In the genomic region with DNA sequence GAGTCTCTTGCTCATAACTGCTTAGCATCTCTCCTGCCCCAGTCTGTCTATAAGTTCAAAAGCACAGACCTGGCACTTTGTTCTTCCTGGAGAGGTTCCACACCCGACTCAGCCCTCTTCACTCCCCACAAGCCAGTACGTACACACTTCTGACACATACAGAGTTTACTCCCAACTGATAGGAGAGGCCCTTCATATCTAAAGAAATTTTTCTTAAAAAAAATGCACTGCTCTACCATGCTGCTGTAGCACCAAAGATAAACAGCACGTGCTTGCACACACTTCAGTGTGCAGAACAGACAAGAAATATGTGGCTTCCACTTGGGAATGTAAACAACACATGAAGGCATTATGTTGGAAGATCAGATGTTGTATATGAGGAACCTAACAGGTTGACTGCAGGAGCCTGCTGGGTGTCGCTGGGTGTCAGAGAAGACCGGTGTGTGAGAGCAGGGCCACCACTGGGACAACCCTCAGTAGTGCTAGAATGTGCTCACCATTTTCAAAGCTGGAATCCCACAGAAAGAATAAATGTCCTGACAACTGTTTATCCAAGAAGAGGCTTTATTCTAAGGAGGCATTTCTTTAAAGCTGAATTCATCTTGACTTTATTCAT, we compare ENCODE assay signal across 15 mouse cellular contexts. TPM values are rescaled to one million over a fixed set of nuclear protein-coding genes. Genes with fewer than 3 reads are reported as not detected.
DNase-seq lines count a peak whose midpoint lies in the region; ATAC-seq and TF ChIP-seq lines count a peak whose summit lies in the region.
"Had no signal": no experiment of that assay in that cellular context is flagged by ENCODE, and none has a peak within 500 bp of the region (broad histone marks: within the 10 kb centered on the region; RNA-seq: fewer than 3 reads in every experiment).

No protein-coding gene starts in this region.

- no peak overlapping the region for H3K4me3 ChIP-seq in lung, embryonic 14.5 days (ENCODE audit: low read depth, low read length)
- peak overlapping the region; percentile 38 for H3K4me3 ChIP-seq in erythroblast, embryonic 14.5 days (replicated peaks)
- H3K4me3 ChIP-seq in liver, embryonic 16.5 days (ENCODE audit: low read depth, low read length), result 0 out of 2 replicates have a peak overlapping the region, but pooled peaks have one; percentile 12
- H3K4me3 ChIP-seq: midbrain, embryonic 10.5 days had no signal

- H3K9ac ChIP-seq in lung, embryonic 14.5 days, result no peak overlapping the region
- H3K9ac ChIP-seq in liver, embryonic 16.5 days (ENCODE audit: low read depth, low read length), result 0 out of 2 replicates have a peak overlapping the region, but pooled peaks have one; percentile 36
- H3K9ac ChIP-seq: hindbrain, embryonic 14.5 days had no signal

- peak; percentile 78 for ATAC-seq in lung, embryonic 14.5 days (ENCODE audit: insufficient read depth)
- ATAC-seq in CD4-positive, CD25-positive, alpha-beta regulatory T cell, adult 4 months, result peak; percentile 17
- peak; percentile 95 for ATAC-seq in liver, embryonic 16.5 days (ENCODE audit: low read depth)

- no peak overlapping the region for H3K27ac ChIP-seq in lung, embryonic 14.5 days (ENCODE audit: low read depth)
- H3K27ac ChIP-seq in liver, embryonic 16.5 days (ENCODE audit: low read length), result peak overlapping the region; percentile 89
- H3K27ac ChIP-seq: hindbrain, embryonic 14.5 days; midbrain, embryonic 10.5 days had no signal

- H3K4me1 ChIP-seq in lung, embryonic 14.5 days (ENCODE audit: insufficient read depth), result 0 out of 2 replicates have a peak, but pooled peaks cover 5% of the 10 kb centered on the region
- peaks cover 81% of the 10 kb centered on the region for H3K4me1 ChIP-seq in erythroblast, embryonic 14.5 days (ENCODE audit: control insufficient read depth)
- peaks cover 45% of the 10 kb centered on the region for H3K4me1 ChIP-seq in liver, embryonic 16.5 days (ENCODE audit: control insufficient read depth, low read depth, low read length)
- H3K4me1 ChIP-seq: midbrain, embryonic 10.5 days had no signal

- intact Hi-C loops in gastrocnemius, postnatal 36 days (cut with DNase I), result no loop called here

- DNase-seq in lung, embryonic 14.5 days, result peak; percentile 25
- DNase-seq in lung, adult 18-20 months, result no peak
- no peak for DNase-seq in embryo, embryonic 10 days (ENCODE audit: low spot score)
- no peak for DNase-seq in gastrocnemius, postnatal 36 days
- DNase-seq in spleen, adult 12 weeks (ENCODE audit: low spot score), result no peak
- DNase-seq: B cell, adult 2 months; cerebellum, adult 9-10 months; heart, postnatal 10 days; kidney, adult 8-10 months; right cerebral cortex, postnatal 25 days had no signal

- no peak overlapping the region for H3K4me2 ChIP-seq in lung, embryonic 14.5 days
- H3K4me2 ChIP-seq in liver, embryonic 16.5 days (ENCODE audit: low read depth, low read length), result peak overlapping the region; percentile 44
- H3K4me2 ChIP-seq: hindbrain, embryonic 14.5 days had no signal

- no peak for TF ChIP-seq CTCF in lung, embryonic 14.5 days (IDR thresholded peaks at IDR 0.05; ENCODE audit: low read depth)

- H3K36me3 ChIP-seq in lung, embryonic 14.5 days (ENCODE audit: insufficient read depth), result no peaks in the 10 kb centered on the region
- peaks cover 43% of the 10 kb centered on the region for H3K36me3 ChIP-seq in erythroblast, embryonic 14.5 days (ENCODE audit: control insufficient read depth)
- H3K36me3 ChIP-seq in liver, embryonic 16.5 days (ENCODE audit: control insufficient read depth, insufficient read depth), result no peaks in the 10 kb centered on the region
- H3K36me3 ChIP-seq: midbrain, embryonic 10.5 days had no signal

- H3K27me3 ChIP-seq in lung, embryonic 14.5 days (ENCODE audit: insufficient read depth, low read length), result no peaks in the 10 kb centered on the region
- no peaks in the 10 kb centered on the region for H3K27me3 ChIP-seq in erythroblast, embryonic 14.5 days (ENCODE audit: control insufficient read depth)
- no peaks in the 10 kb centered on the region for H3K27me3 ChIP-seq in liver, embryonic 16.5 days (ENCODE audit: control insufficient read depth, insufficient read depth, low read depth, low read length)

- peaks cover 6% of the 10 kb centered on the region; the same call in 1 of the 2 replicates for H3K9me3 ChIP-seq in lung, embryonic 14.5 days (ENCODE audit: low read depth, low read length)
- peaks cover 11% of the 10 kb centered on the region for H3K9me3 ChIP-seq in erythroblast, embryonic 14.5 days (ENCODE audit: control insufficient read depth, low read length)
- H3K9me3 ChIP-seq in liver, embryonic 16.5 days (replicated peaks; ENCODE audit: control insufficient read depth, low read length), result no peaks in the 10 kb centered on the region

- WGBS in lung, embryonic 14.5 days, result 20% methylated on average over 5 of the region's 5 CpGs
- 17% methylated on average over 5 of the region's 5 CpGs for WGBS in liver, embryonic 16.5 days (ENCODE audit: insufficient replicate concordance)

RNA-seq across cellular contexts. Expression of a gene that starts 28.8 kb away (rescaled TPM):
- polyA plus RNA-seq in lung, embryonic 14.5 days (2014; fragmentation: Nextera tagmentation; extraction: Ambion mirVana), result 10.2 and 10.3 TPM in 2 replicates
- polyA plus RNA-seq in CD4-positive, CD25-positive, alpha-beta regulatory T cell, adult 4 months (2017; shearing (Covaris generic)), result 10 to 100 TPM; 23.7 to 25.2 TPM
- polyA plus RNA-seq in erythroblast, embryonic 14.5 days (2012), result 3.8 and 6.1 TPM in 2 replicates
- polyA plus RNA-seq in liver, embryonic 16.5 days (2015; fragmentation: Nextera tagmentation; extraction: Ambion mirVana), result 13.5 and 14.6 TPM in 2 replicates
- total RNA-seq in gastrocnemius, postnatal 36 days (2021), result 1 to 10 TPM; 3.6 to 4.8 TPM

RNA-seq across cellular contexts. Expression of a gene that starts 29.0 kb away (rescaled TPM):
- 0.42 and 0.57 TPM in 2 replicates for polyA plus RNA-seq in lung, embryonic 14.5 days (2014; fragmentation: Nextera tagmentation; extraction: Ambion mirVana)
- polyA plus RNA-seq in CD4-positive, CD25-positive, alpha-beta regulatory T cell, adult 4 months (2017; shearing (Covaris generic)), result under 1 TPM; 0.30 to 0.57 TPM
- polyA plus RNA-seq in erythroblast, embryonic 14.5 days (2012), result not detected in 2 replicates
- polyA plus RNA-seq in liver, embryonic 16.5 days (2015; fragmentation: Nextera tagmentation; extraction: Ambion mirVana), result 0.12 and 0.15 TPM in 2 replicates
- total RNA-seq in gastrocnemius, postnatal 36 days (2021), result not detected

Comparison
In these comparisons a context has a peak if more than half of its experiments do, and no peak if none do; other contexts are left out.
1. ATAC-seq: peak in every context shown above with its lines; median percentile 95 in liver, embryonic 16.5 days; 78 in lung, embryonic 14.5 days; 17 in CD4-positive, CD25-positive, alpha-beta regulatory T cell, adult 4 months.